Mouse (Mus musculus) layer of hippocampus, adult 18-20 months (tissue): ENCODE measurements around the gene Ung. TPM values are rescaled to one million over a fixed set of nuclear protein-coding genes. Genes with fewer than 3 reads are reported as not detected.

Experiments
- DNase-seq, 2 experiments: peaks; one replicate each; pipeline ENCODE4 v3.0.0; 2022; ENCODE audit warnings: low spot score in 2 of 2
- total RNA-seq, 2 experiments: library from RNA; stranded (reverse); gene quantifications; 2 replicates each; pipeline ENCODE4 v1.2.3; 2021

Ung gene
- total RNA-seq, 2 experiments from 2014 or later = 2.0 to 2.6 TPM

DNA sequence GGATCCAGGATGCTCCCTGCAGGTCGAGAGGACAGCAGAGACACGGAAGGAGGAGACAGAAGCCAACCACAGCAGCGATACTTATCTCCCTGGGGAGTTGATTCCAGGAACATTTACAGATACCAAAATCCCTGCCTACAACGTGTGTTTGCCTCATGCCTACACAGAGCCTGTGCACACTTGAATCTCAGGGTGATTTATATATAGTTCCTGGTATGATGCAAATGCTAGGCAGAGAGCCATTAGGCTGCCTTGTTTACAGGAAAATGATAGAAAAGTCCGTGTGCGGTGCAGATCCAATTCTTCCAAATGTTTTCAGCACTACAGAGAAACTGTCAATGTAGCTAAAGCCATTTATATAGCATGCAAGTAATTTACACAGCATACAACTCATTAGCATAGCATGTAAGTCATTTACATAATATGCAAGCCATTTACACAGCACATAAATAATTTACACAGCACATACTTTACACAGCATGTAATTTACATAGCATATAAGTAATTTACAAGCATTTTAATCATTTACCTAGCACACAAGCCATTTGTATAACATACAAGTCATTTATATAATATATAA, 33.0 kb downstream of the Ung start:
- peak; percentile 17 to 68 for DNase-seq

DNA sequence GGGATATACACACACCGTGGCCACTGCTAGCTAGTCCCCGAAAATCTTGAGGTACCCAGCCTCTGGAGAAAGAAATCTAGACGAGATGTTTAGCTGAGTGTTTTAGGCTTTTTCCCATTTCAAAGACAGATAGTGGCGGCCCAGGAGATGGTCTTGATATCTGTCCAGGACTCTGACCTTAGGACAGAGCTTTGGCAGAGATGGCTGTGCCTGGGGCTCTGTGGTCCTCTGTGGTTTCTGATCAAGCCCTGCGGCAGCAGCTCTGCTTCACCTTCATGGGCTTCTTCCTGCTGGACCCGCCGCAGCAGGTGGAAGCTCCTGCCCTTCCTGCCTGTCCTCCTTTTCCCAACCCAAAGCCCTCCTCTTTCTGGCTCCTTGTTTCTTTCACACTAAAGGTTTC, 40.2 kb downstream of the Ung start:
- DNase-seq = no peak

DNA sequence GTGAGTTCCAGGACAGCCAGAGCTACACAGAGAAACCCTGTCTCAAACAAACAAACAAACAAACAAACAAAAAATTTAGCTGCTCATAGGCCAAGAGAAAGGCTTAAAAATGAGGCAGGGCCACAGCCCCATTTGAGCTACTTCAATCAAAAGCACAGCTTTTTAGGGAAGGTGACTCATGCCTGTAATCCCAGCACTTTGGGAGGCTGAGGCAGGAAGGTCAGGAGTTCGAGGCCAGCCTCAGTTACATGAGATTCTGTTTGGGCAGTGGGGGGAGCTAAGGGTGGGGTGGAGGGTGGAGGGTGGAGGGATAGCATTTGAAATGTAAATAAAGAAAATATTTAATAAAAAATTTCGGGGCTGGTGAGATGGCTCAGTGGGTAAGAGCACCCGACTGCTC, 42.8 kb downstream of the Ung start:
- DNase-seq = no peak

DNA sequence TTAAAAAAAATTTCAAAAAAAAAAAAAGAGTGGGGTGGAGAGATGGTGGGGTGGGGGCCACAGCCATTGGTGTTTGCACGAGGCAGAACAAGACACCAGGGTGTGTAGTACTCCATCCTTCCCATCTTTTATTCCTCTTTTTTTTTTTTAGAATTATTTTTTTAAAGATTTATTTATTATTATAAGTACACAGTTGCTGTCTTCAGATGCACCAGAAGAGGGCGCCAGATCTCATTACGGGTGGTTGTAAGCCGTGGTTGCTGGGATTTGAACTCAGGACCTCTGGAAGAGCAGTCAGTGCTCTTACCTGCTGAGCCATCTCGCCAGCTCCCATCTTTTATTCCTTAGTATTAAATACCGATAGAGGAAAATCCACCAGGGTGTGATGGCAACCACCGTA, 43.3 kb downstream of the Ung start:
- DNase-seq = no peak

DNA sequence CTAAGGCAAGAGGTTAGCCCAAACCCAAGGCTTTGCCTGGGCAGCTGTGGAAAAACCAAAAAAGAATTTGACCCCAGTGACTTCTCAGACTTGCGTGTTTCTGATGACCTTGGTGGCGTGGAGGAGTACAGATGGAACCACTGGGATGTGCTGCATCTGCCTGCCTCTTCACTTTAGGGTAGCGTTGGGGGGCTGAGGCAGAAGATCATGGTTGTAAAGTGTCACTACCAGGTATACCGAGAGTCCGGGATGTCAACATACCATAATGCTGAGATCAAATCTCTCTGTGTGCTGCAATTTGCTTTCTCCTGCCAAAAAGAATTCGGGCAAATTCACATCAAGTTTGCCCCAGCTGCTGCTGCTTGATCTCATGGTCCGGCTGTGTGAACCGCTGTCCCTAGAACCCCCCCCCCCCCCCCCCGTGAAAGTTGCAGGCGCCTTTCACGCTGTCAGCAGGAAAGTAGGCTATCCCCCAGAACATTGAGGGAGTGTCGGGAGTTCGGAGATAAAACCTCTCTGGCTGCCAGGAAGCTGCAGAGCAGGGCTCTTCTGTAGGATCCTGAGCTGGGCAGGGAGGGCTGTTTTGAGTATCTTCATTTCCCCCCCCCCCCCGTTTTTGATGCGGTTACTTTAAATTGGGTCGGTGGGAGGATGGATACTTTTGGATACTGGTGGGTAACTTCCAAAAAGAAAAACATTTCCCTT, 43.8 kb downstream of the Ung start:
- DNase-seq = no peak

DNA sequence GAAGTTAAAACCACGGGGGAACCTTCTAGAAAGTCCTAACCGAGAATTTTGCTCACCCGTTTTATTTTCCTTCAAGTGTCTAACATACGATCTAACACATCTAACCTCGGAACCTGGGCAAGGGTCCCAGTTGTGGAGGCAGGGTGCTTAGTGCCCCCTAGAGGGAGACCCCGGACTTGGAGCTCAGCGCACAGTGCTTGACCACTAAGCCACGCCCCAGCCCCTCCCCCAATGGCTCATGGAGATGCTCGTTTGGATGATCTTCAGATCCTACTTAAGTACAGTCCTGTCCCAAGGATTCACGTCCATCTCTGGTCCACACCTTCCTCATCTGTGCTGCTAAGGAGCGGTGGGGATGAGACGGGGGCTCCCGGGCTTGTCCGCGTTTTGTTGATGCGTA, 44.5 kb downstream of the Ung start:
- peak in 1 of 2 experiments; percentile 15 for DNase-seq

DNA sequence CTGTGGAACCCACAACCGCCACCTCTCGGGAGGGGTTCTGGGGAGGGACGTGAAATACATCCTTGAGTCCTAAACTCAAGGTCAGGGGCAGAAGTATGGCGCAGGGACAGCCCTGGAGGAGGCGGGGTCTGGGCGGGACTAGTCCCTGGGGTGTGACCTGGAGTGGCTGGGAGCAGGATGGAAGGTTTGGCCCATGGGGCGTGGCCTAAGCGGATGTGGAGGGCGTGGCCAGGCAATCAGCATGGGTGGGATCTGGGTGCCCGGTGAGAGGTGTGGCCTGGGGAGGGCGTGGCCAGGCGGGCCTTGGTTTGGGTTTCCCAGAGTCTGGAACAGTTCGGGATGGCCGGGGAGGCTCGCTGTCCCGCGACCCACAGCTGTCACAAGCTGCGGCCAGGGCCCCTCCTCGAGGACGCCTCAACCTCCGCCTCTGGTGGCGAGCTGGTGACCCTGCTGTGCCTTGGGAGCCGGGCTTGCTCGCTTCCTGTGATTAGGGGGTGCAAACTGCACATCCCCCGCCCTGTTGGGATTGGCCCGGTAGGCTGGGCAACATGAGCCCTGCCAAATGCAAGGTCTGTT, 45.5 kb downstream of the Ung start:
- peak; percentile 48 to 73 for DNase-seq

DNA sequence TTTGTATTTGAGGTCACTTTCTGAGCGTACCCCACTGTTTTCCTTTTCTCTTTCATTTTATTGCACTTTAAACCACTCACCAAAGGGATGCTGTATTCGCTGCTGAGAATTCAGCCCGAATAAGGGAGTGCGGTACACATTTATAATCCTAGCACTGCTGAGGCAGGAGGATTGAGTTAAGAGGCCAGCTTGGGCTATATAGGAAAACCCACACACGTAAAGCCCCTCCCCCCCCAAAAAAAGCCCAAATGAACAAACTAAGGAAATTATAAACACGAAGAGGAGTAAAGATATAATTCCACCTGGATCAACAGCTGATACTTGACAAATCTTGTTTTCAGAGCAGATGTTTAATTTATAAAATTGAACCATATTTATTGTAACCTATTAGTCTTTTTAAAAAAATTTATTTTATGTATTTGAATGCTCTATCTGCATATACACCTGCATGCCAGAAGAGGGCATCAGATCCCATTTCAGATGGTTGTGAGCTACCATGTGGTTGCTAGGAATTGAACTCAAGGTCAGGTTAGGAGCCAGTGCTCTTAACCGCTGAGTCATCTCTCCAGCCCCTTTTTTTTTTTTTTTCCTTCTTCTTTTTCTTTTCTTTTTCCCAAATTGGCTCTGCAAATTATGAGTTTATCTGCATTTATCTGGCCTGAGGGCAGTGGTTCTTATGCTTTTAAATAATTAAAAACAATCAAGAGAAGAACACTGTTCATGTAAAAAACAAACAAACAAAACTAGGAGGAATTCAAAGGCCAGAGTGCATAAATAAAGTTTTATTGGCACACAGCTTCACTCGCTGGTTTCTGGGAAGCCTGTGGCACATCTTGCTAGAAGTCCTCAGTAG, 46.6 kb downstream of the Ung start:
- DNase-seq = no peak

DNA sequence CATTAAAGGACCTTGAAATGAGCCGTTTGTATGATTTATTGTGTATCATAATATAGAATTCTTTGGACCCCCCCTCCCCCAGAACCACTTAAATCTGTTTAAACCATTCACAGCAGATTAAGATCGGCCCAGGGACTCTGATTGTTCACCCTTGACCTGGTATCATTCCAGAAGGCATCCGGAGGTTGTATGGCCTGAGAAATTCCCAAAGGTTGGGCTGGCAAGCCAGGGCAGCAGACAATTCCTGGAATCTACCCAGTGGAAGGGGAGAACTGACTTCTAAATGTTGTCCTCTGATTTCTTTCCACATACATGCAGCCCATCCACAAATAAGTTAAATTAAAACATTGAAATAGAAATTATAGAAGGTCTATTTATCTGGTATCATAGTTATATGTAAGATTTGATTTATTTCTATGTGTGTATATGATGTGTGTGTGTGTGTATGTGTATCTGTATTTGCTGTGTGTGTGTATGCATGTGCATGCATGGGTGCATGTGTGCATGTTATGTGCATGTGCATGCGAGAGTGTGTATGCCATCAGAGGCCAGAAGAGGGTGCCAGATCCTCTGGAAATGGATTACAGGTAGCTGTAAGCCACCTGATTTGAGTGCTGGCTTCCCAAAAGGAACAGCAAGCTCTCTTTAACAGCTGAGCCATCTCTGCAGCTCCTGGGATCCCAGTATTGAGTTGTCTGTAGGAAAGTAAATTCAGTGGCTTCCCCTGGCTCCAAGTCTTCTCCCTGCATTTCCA, 48.0 kb downstream of the Ung start:
- DNase-seq = no peak

DNA sequence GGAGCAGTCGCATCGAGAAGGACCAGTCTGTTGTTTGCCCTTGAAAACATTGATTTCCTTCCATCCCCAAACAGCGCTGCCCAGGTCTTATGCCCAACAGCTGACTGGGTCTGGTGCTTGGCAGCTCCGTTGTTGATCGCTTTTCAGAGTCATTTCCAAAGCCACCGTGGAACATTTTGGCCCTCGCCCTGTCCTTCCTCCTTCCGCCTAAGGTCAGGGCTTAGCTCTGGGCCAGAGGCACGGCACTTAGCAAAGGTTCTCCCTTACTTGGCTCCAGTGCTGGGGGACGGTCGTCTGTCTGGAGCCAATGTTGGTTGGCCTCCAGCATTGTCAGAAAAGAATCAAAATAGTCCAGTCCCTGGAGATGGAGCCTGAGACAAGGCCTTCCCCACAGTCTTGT, 49.4 kb downstream of the Ung start:
- no peak for DNase-seq

DNA sequence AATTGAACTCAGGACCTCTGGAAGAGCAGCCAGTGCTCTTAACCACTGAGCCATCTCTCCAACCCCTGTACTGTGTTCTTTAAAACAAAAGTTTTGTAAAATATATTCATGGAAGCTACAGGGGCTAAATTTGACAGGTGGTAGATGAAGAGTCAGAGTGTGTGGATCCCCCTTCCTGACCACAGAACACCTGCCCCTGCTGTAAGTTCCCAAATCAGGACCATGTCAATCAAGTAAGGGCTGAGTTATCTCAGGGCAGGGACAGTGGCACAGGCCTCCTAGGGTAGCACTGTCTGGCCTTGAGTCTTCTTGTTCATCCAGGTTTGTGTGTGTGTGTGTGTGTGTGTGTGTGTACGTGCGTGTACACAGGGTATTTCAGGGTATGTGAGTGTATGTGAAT, 53.3 kb downstream of the Ung start:
- DNase-seq = no peak

DNA sequence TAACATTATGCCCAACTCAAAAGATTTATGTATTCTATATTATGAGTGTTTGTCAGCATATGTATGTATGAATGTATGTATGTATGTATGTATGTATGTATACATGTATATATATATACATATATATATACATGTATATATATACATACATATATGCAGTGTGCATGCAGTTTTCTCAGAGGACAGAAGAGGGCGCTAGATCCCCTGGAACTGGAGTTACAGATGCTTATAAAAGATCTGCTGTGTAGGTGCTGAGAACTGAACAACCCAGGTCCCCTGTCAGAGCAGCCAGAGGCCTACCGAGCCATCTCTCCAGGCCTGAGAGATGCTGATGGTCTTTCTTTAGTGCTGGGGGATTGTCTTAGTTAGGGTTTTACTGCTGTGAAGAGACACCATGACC, 56.9 kb downstream of the Ung start:
- DNase-seq = no peak

Other genes starting within 250 kb of the Ung start
- 10 to 100 TPM; 88.6 to 88.7 TPM for gene Coro1c, start 221.6 kb upstream of the Ung start, total RNA-seq
- gene Ssh1, start 136.5 kb upstream of the Ung start, total RNA-seq = 10 to 100 TPM; 27.5 to 29.2 TPM
- not detected for gene Dao, start 126.7 kb upstream of the Ung start, total RNA-seq
- gene Usp30, start 64.9 kb upstream of the Ung start, total RNA-seq = 10 to 100 TPM; 39.9 to 42.2 TPM
- 100 to 1,000 TPM; 171 to 176 TPM for gene Svop, start 38.8 kb upstream of the Ung start, total RNA-seq
- gene Alkbh2, start 2.2 kb upstream of the Ung start, total RNA-seq = 1 to 10 TPM; 4.6 TPM
- 1 to 10 TPM; 6.4 to 6.5 TPM for gene Acacb, start 16.1 kb downstream of the Ung start, total RNA-seq
- not detected for gene Foxn4, start 143.4 kb downstream of the Ung start, total RNA-seq
- 1 to 10 TPM; 3.6 to 3.7 TPM for gene Myo1h, start 158.8 kb downstream of the Ung start, total RNA-seq